Mouse (Mus musculus): Measurements from ENCODE around the gene Spata31d1d. TPM values are rescaled to one million over a fixed set of nuclear protein-coding genes. Genes with fewer than 3 reads are reported as not detected.

Spata31d1d gene
- polyA plus RNA-seq, 2 experiments, result 0.03 TPM; not detected in 1

DNA sequence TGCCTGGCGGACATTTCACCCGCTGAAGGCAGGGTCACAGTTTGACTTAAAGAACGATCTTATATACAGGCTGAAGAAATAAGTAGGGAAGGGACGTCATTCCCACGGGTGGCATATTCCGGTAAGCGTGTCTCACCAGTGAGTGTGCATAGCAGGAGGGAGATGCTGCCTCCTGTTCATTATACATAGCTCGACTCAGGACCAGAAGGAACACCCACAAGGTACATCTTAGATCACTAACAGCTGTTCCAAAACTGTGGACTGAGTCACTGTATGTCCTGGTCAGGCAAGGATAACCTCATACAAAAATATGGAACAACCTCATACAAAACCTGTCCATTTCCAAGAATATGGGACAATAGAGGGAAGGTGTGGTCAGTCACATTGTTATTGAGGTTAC is 32.4 kb downstream of the Spata31d1d start:
- Histone ChIP-seq H3K36me3 (ENCODE audit: control insufficient read depth, insufficient read depth, low read length) (no peaks in the 10 kb centered on the region), H3K4me2 (replicated peaks; ENCODE audit: low read depth, low read length, severe bottlenecking) (no peak overlapping the region), H3K27me3 (ENCODE audit: control insufficient read depth, insufficient read depth, low read length) (no peaks in the 10 kb centered on the region), H3K9me3 (ENCODE audit: control insufficient read depth, low read length) (no peaks in the 10 kb centered on the region), H3K9ac (ENCODE audit: low read depth, low read length, severe bottlenecking) (no peak overlapping the region), H3K4me3 (replicated peaks; ENCODE audit: low read length) (no peak overlapping the region), H3K27ac (replicated peaks; ENCODE audit: low read depth, low read length) (no peak overlapping the region), H3K4me1 (ENCODE audit: control insufficient read depth, insufficient read depth, low read length) (no peaks in the 10 kb centered on the region)
- WGBS, result 92% methylated on average over 8 of the region's 8 CpGs
- no peak for TF ChIP-seq POLR2A (IDR thresholded peaks at IDR 0.05; ENCODE audit: borderline replicate concordance, extremely low read depth, insufficient read depth, insufficient read length)
- no peak for ATAC-seq (ENCODE audit: low FRiP score, low read depth)
- DNase-seq (ENCODE audit: low spot score), result no peak

DNA sequence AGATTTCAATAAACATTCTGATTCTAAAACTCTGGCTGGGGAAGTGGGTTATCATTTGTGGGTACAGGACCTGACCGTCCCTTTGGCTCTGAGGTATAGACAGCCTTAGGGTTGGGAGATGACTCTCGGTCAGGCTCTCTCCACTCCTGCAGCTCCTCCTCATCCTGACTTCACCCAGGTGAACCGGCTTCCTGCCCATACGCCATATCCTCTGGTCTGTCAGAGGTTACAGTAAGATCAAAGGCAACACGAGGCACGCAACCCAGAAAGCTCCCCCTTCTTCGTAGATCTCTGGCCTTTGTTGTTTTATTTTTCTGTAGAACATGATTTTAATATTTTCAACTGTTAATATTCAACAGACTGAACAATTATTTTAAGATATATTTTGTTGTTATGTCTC is 35.8 kb downstream of the Spata31d1d start:
- no peak for ATAC-seq (ENCODE audit: low FRiP score, low read depth)
- DNase-seq (ENCODE audit: low spot score), result no peak
- H3K36me3 ChIP-seq (ENCODE audit: control insufficient read depth, insufficient read depth, low read length), result no peaks in the 10 kb centered on the region
- no peak overlapping the region for H3K27ac ChIP-seq (replicated peaks; ENCODE audit: low read depth, low read length)
- H3K9me3 ChIP-seq (ENCODE audit: control insufficient read depth, low read length), result no peaks in the 10 kb centered on the region
- 79% methylated on average over 7 of the region's 7 CpGs for WGBS
- TF ChIP-seq POLR2A (IDR thresholded peaks at IDR 0.05; ENCODE audit: borderline replicate concordance, extremely low read depth, insufficient read depth, insufficient read length), result no peak
- no peak overlapping the region for H3K4me3 ChIP-seq (replicated peaks; ENCODE audit: low read length)
- no peaks in the 10 kb centered on the region for H3K4me1 ChIP-seq (ENCODE audit: control insufficient read depth, insufficient read depth, low read length)
- no peak overlapping the region for H3K4me2 ChIP-seq (replicated peaks; ENCODE audit: low read depth, low read length, severe bottlenecking)
- no peaks in the 10 kb centered on the region for H3K27me3 ChIP-seq (ENCODE audit: control insufficient read depth, insufficient read depth, low read length)
- H3K9ac ChIP-seq (ENCODE audit: low read depth, low read length, severe bottlenecking), result no peak overlapping the region

DNA sequence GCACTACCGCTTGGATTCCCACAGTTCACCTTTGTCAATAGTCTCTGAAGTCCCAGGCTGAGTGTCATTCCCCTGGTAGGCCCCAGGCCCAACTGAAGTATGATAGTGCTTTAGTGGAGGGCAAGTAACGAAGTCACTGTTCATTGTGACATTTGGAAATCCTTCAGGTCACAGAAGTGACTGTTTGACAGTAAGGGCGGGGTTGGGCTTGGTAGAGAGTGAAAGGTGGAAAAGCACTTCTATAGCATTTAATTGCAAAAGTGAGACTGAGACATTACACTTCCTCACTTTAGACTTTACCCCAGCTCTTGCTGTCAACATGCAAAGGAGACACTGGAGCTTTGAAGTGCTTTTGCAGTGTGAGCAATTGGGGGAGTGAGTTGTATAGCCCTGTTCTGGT is 37.5 kb downstream of the Spata31d1d start, which contains the start of gene 4921517D22Rik:
Gene 4921517D22Rik, minus strand, starts transcription at position 101 of the 400 bp plus-strand sequence.
- no peak within 1 kb of the TSS for H3K9ac ChIP-seq (ENCODE audit: low read depth, low read length, severe bottlenecking)
- no peaks in the 10 kb centered on the region for H3K27me3 ChIP-seq (ENCODE audit: control insufficient read depth, insufficient read depth, low read length)
- no peak for DNase-seq (ENCODE audit: low spot score)
- H3K9me3 ChIP-seq (ENCODE audit: control insufficient read depth, low read length), result no peaks in the 10 kb centered on the region
- no peaks in the 10 kb centered on the region for H3K4me1 ChIP-seq (ENCODE audit: control insufficient read depth, insufficient read depth, low read length)
- H3K36me3 ChIP-seq (ENCODE audit: control insufficient read depth, insufficient read depth, low read length), result no peaks in the 10 kb centered on the region
- H3K4me3 ChIP-seq (replicated peaks; ENCODE audit: low read length), result no peak within 1 kb of the TSS
- ATAC-seq (ENCODE audit: low FRiP score, low read depth), result no peak
- H3K27ac ChIP-seq (replicated peaks; ENCODE audit: low read depth, low read length), result no peak within 1 kb of the TSS
- 85% methylated on average over 3 of the region's 3 CpGs for WGBS
- no peak for TF ChIP-seq POLR2A (IDR thresholded peaks at IDR 0.05; ENCODE audit: borderline replicate concordance, extremely low read depth, insufficient read depth, insufficient read length)
- no peak within 1 kb of the TSS for H3K4me2 ChIP-seq (replicated peaks; ENCODE audit: low read depth, low read length, severe bottlenecking)

DNA sequence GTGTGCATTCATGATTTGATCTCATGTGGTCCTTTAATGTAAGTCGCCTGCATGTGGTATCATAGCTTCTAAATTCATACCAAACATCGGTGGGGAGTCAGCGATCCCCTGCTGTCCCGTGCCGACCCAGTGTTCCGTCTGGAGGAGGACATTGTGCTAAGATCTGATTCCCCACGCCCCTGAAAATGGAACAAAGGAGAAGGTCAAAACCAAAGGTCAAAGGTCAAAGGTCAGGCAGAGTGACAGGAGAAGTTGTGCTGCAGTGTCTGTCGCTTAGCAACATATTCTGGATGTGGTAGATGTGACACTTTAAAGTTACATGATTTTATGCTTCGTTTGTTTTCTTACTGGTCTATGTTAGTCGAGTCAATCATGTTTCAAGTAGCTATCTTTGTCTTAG is 40.1 kb downstream of the Spata31d1d start:
- Histone ChIP-seq H3K4me1 (ENCODE audit: control insufficient read depth, insufficient read depth, low read length) (no peaks in the 10 kb centered on the region), H3K4me3 (replicated peaks; ENCODE audit: low read length) (no peak overlapping the region), H3K27me3 (ENCODE audit: control insufficient read depth, insufficient read depth, low read length) (no peaks in the 10 kb centered on the region), H3K9me3 (ENCODE audit: control insufficient read depth, low read length) (no peaks in the 10 kb centered on the region), H3K4me2 (replicated peaks; ENCODE audit: low read depth, low read length, severe bottlenecking) (no peak overlapping the region), H3K36me3 (ENCODE audit: control insufficient read depth, insufficient read depth, low read length) (no peaks in the 10 kb centered on the region), H3K9ac (ENCODE audit: low read depth, low read length, severe bottlenecking) (no peak overlapping the region), H3K27ac (replicated peaks; ENCODE audit: low read depth, low read length) (no peak overlapping the region)
- DNase-seq (ENCODE audit: low spot score) (no peak), ATAC-seq (ENCODE audit: low FRiP score, low read depth) (no peak)
- WGBS, result 83% methylated on average over 10 of the region's 10 CpGs
- TF ChIP-seq POLR2A (IDR thresholded peaks at IDR 0.05; ENCODE audit: borderline replicate concordance, extremely low read depth, insufficient read depth, insufficient read length), result no peak

DNA sequence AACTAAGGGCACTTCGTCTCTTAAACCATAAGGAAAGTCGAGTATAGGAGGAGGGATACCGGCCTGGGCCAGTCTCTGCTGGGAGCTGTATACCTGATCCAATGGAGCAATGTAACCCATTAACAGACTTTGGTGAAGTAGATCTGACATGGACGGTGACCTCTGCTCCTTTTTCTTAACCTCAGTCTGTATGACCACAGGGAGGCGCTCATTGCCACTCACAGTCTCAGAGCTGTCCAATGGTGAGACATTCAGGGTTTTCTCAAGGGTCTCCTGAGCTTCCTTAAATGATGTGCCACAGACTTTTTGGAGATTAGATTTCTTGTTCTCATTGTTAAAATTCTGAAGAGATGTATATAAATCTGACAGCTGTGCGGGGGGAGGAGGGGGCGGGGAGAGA is 41.0 kb downstream of the Spata31d1d start:
- ATAC-seq (ENCODE audit: low FRiP score, low read depth), result no peak
- Histone ChIP-seq H3K4me3 (replicated peaks; ENCODE audit: low read length) (no peak overlapping the region), H3K36me3 (ENCODE audit: control insufficient read depth, insufficient read depth, low read length) (no peaks in the 10 kb centered on the region), H3K9me3 (ENCODE audit: control insufficient read depth, low read length) (no peaks in the 10 kb centered on the region), H3K4me2 (replicated peaks; ENCODE audit: low read depth, low read length, severe bottlenecking) (no peak overlapping the region), H3K9ac (ENCODE audit: low read depth, low read length, severe bottlenecking) (no peak overlapping the region), H3K27me3 (ENCODE audit: control insufficient read depth, insufficient read depth, low read length) (no peaks in the 10 kb centered on the region), H3K27ac (replicated peaks; ENCODE audit: low read depth, low read length) (no peak overlapping the region), H3K4me1 (ENCODE audit: control insufficient read depth, insufficient read depth, low read length) (no peaks in the 10 kb centered on the region)
- WGBS, result 84% methylated on average over 7 of the region's 7 CpGs
- TF ChIP-seq POLR2A (IDR thresholded peaks at IDR 0.05; ENCODE audit: borderline replicate concordance, extremely low read depth, insufficient read depth, insufficient read length), result no peak
- no peak for DNase-seq (ENCODE audit: low spot score)

DNA sequence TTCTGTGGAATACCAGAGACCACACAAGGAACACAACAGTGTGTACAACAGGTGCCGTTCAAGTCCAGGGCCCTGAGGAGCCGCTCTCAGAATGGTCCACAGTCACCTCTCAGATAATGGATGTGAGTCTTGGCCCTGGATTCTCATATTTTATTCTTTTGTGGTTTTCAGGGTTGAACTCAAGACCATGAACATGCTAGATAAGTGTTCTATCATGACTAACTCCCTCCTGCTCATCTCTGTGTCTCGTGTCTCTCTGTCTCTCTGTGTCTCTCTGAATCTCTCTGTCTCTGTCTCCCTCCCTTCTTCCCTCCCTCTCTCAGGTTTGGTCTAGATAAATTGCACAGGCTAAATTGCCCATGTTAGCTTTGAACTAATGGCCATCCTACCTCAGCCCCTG is 41.7 kb downstream of the Spata31d1d start:
- H3K4me2 ChIP-seq (replicated peaks; ENCODE audit: low read depth, low read length, severe bottlenecking), result no peak overlapping the region
- 93% methylated on average over 3 of the region's 3 CpGs for WGBS
- H3K9ac ChIP-seq (ENCODE audit: low read depth, low read length, severe bottlenecking), result no peak overlapping the region
- no peak overlapping the region for H3K4me3 ChIP-seq (replicated peaks; ENCODE audit: low read length)
- no peaks in the 10 kb centered on the region for H3K4me1 ChIP-seq (ENCODE audit: control insufficient read depth, insufficient read depth, low read length)
- DNase-seq (ENCODE audit: low spot score) (no peak), ATAC-seq (ENCODE audit: low FRiP score, low read depth) (no peak)
- H3K9me3 ChIP-seq (ENCODE audit: control insufficient read depth, low read length), result no peaks in the 10 kb centered on the region
- TF ChIP-seq POLR2A (IDR thresholded peaks at IDR 0.05; ENCODE audit: borderline replicate concordance, extremely low read depth, insufficient read depth, insufficient read length), result no peak
- no peaks in the 10 kb centered on the region for H3K27me3 ChIP-seq (ENCODE audit: control insufficient read depth, insufficient read depth, low read length)
- no peaks in the 10 kb centered on the region for H3K36me3 ChIP-seq (ENCODE audit: control insufficient read depth, insufficient read depth, low read length)
- H3K27ac ChIP-seq (replicated peaks; ENCODE audit: low read depth, low read length), result no peak overlapping the region

All from limb, embryonic 14.5 days (tissue).